18 mouse cellular contexts compared by ENCODE assay signal in genomic region chr3:87118214-87118613, GRCm38 (mm10). TPM values are rescaled to one million over a fixed set of nuclear protein-coding genes. Genes with fewer than 3 reads are reported as not detected.
DNase-seq lines count a peak whose midpoint lies in the region; ATAC-seq and TF ChIP-seq lines count a peak whose summit lies in the region.
"Had no signal": no experiment of that assay in that cellular context is flagged by ENCODE, and none has a peak within 500 bp of the region (broad histone marks: within the 10 kb centered on the region; RNA-seq: fewer than 3 reads in every experiment).

No protein-coding gene starts in this region.

- no peak for ATAC-seq in midbrain, embryonic 13.5 days
- ATAC-seq in midbrain, embryonic 11.5 days (ENCODE audit: low FRiP score): no peak
- no peak; the same call in 1 of the 2 replicates for ATAC-seq in limb, embryonic 13.5 days (ENCODE audit: low FRiP score, low read depth)
- no peak for ATAC-seq in stomach, embryonic 16.5 days (ENCODE audit: insufficient read depth, low FRiP score)
- ATAC-seq: activated CD4-positive, CD25-positive, alpha-beta regulatory T cell, adult 4 months; forebrain, embryonic 14.5 days; intestine, postnatal 0 days; liver, postnatal 0 days had no signal

- TF ChIP-seq CTCF in heart, adult 2 months (IDR thresholded peaks at IDR 0.05): no peak

- peaks cover 28% of the 10 kb centered on the region for H3K36me3 ChIP-seq in heart, embryonic 10.5 days
- no peaks in the 10 kb centered on the region for H3K36me3 ChIP-seq in heart, adult 2 months (ENCODE audit: control insufficient read depth, insufficient read depth, low read length)
- no peaks in the 10 kb centered on the region for H3K36me3 ChIP-seq in midbrain, embryonic 13.5 days
- no peaks in the 10 kb centered on the region for H3K36me3 ChIP-seq in midbrain, embryonic 11.5 days (ENCODE audit: control insufficient read depth, insufficient read depth, low read length)
- H3K36me3 ChIP-seq in limb, embryonic 13.5 days: peaks cover 47% of the 10 kb centered on the region
- H3K36me3 ChIP-seq in stomach, embryonic 16.5 days (ENCODE audit: control insufficient read depth, insufficient read depth, low read length): no peaks in the 10 kb centered on the region
- H3K36me3 ChIP-seq: G1E; heart, embryonic 15.5 days had no signal

- no peak for TF ChIP-seq EP300 in heart, adult 2 months (IDR thresholded peaks at IDR 0.05; ENCODE audit: insufficient read depth, low read depth, low read length)

- H3K4me3 ChIP-seq in heart, embryonic 10.5 days: no peak overlapping the region
- H3K4me3 ChIP-seq in heart, adult 2 months: no peak overlapping the region
- H3K4me3 ChIP-seq in midbrain, embryonic 13.5 days (replicated peaks): no peak overlapping the region
- H3K4me3 ChIP-seq in midbrain, embryonic 11.5 days (ENCODE audit: low read depth, low read length): no peak overlapping the region
- H3K4me3 ChIP-seq in limb, embryonic 13.5 days: no peak overlapping the region
- H3K4me3 ChIP-seq in stomach, embryonic 16.5 days (replicated peaks; ENCODE audit: low read length): no peak overlapping the region
- H3K4me3 ChIP-seq: embryonic facial prominence, embryonic 12.5 days; heart, embryonic 15.5 days; megakaryocyte, embryonic 14.5 days had no signal

- no peak overlapping the region for H3K9ac ChIP-seq in heart, adult 2 months (ENCODE audit: low read depth, low read length)
- no peak overlapping the region for H3K9ac ChIP-seq in midbrain, embryonic 13.5 days (replicated peaks)
- no peak overlapping the region for H3K9ac ChIP-seq in midbrain, embryonic 11.5 days (ENCODE audit: low read length)
- no peak overlapping the region; the same call in 1 of the 2 replicates for H3K9ac ChIP-seq in limb, embryonic 13.5 days
- no peak overlapping the region for H3K9ac ChIP-seq in stomach, embryonic 16.5 days (ENCODE audit: low read length)
- H3K9ac ChIP-seq: embryonic facial prominence, embryonic 12.5 days; heart, embryonic 15.5 days; liver, postnatal 0 days had no signal

- no peaks in the 10 kb centered on the region for H3K9me3 ChIP-seq in heart, embryonic 10.5 days
- no peaks in the 10 kb centered on the region for H3K9me3 ChIP-seq in midbrain, embryonic 13.5 days
- H3K9me3 ChIP-seq in midbrain, embryonic 11.5 days (ENCODE audit: control insufficient read depth, low read length): no peaks in the 10 kb centered on the region
- H3K9me3 ChIP-seq in limb, embryonic 13.5 days: no peaks in the 10 kb centered on the region
- no peaks in the 10 kb centered on the region for H3K9me3 ChIP-seq in stomach, embryonic 16.5 days (replicated peaks; ENCODE audit: control insufficient read depth, low read length)
- H3K9me3 ChIP-seq: embryonic facial prominence, embryonic 12.5 days; G1E; heart, embryonic 15.5 days had no signal

- 0 out of 2 replicates have a peak overlapping the region, but pooled peaks have one; percentile 52 for H3K27ac ChIP-seq in heart, embryonic 10.5 days
- no peak overlapping the region for H3K27ac ChIP-seq in heart, adult 2 months
- H3K27ac ChIP-seq in midbrain, embryonic 13.5 days: 0 out of 2 replicates have a peak overlapping the region, but pooled peaks have one; percentile 1
- no peak overlapping the region for H3K27ac ChIP-seq in midbrain, embryonic 11.5 days (ENCODE audit: low read depth, low read length)
- H3K27ac ChIP-seq in limb, embryonic 13.5 days: peak overlapping the region; percentile 52; the same call in 1 of the 2 replicates
- 0 out of 2 replicates have a peak overlapping the region, but pooled peaks have one; percentile 50 for H3K27ac ChIP-seq in stomach, embryonic 16.5 days (ENCODE audit: low read length)
- H3K27ac ChIP-seq: embryonic facial prominence, embryonic 12.5 days had no signal

- WGBS in heart, embryonic 10.5 days: 82% methylated on average over 9 of the region's 9 CpGs
- 71% methylated on average over 9 of the region's 9 CpGs for WGBS in heart, adult 2 months
- 63% methylated on average over 9 of the region's 9 CpGs for WGBS in midbrain, embryonic 13.5 days
- WGBS in midbrain, embryonic 11.5 days: 87% methylated on average over 9 of the region's 9 CpGs
- WGBS in limb, embryonic 13.5 days: 29% methylated on average over 9 of the region's 9 CpGs
- WGBS in stomach, embryonic 16.5 days: 77% methylated on average over 9 of the region's 9 CpGs

- TF ChIP-seq POLR2A in heart, adult 2 months (IDR thresholded peaks at IDR 0.05; ENCODE audit: insufficient read depth, low read depth, low read length): no peak

- no peak for DNase-seq in heart, embryonic 10.5 days (ENCODE audit: low spot score)
- DNase-seq in heart, adult 2 months: no peak
- DNase-seq in midbrain, embryonic 11.5 days (ENCODE audit: low spot score, missing footprints): no peak
- DNase-seq in frontal cortex, adult 2 months (ENCODE audit: extremely low spot score in 1 of 2, low spot score in 1 of 2): no peak
- DNase-seq: adrenal gland, postnatal 10 days; cerebellum, adult 9-11 months; liver, postnatal 0 days; thymus, postnatal 36 days had no signal

- no peak overlapping the region for H3K4me2 ChIP-seq in midbrain, embryonic 13.5 days (replicated peaks)
- H3K4me2 ChIP-seq in midbrain, embryonic 11.5 days: no peak overlapping the region
- H3K4me2 ChIP-seq in limb, embryonic 13.5 days (replicated peaks): no peak overlapping the region
- H3K4me2 ChIP-seq in stomach, embryonic 16.5 days (ENCODE audit: low read depth, low read length): no peak overlapping the region
- H3K4me2 ChIP-seq: embryonic facial prominence, embryonic 12.5 days; heart, embryonic 15.5 days had no signal

- peaks cover 67% of the 10 kb centered on the region for H3K4me1 ChIP-seq in heart, embryonic 10.5 days
- H3K4me1 ChIP-seq in heart, adult 2 months (ENCODE audit: control insufficient read depth, insufficient read depth, low read length): peaks cover 3% of the 10 kb centered on the region
- H3K4me1 ChIP-seq in midbrain, embryonic 13.5 days (replicated peaks): peaks cover 20% of the 10 kb centered on the region
- H3K4me1 ChIP-seq in midbrain, embryonic 11.5 days (ENCODE audit: control insufficient read depth, insufficient read depth, low read length): no peaks in the 10 kb centered on the region
- peaks cover 52% of the 10 kb centered on the region for H3K4me1 ChIP-seq in limb, embryonic 13.5 days
- H3K4me1 ChIP-seq in stomach, embryonic 16.5 days (ENCODE audit: control insufficient read depth, insufficient read depth, low read length): peaks cover 32% of the 10 kb centered on the region

- H3K79me2 ChIP-seq in heart, adult 2 months (replicated peaks; ENCODE audit: control insufficient read depth, insufficient read depth, low read length): no peaks in the 10 kb centered on the region; the same call in 1 of the 2 replicates

- H3K27me3 ChIP-seq in heart, embryonic 10.5 days (ENCODE audit: insufficient read depth, poor library complexity, severe bottlenecking): no peaks in the 10 kb centered on the region
- H3K27me3 ChIP-seq in heart, adult 2 months (ENCODE audit: control insufficient read depth, insufficient read depth, low read length): no peaks in the 10 kb centered on the region
- H3K27me3 ChIP-seq in midbrain, embryonic 13.5 days: no peaks in the 10 kb centered on the region
- H3K27me3 ChIP-seq in midbrain, embryonic 11.5 days (ENCODE audit: control insufficient read depth, insufficient read depth, low read length): no peaks in the 10 kb centered on the region
- no peaks in the 10 kb centered on the region for H3K27me3 ChIP-seq in limb, embryonic 13.5 days
- no peaks in the 10 kb centered on the region for H3K27me3 ChIP-seq in stomach, embryonic 16.5 days (ENCODE audit: control insufficient read depth, insufficient read depth, low read length)
- H3K27me3 ChIP-seq: embryonic facial prominence, embryonic 12.5 days; heart, embryonic 15.5 days had no signal

- intact Hi-C loops in heart, adult 2 months (cut with DNase I): no loop called here

RNA-seq across cellular contexts. Expression of gene Kirrel, which starts 56.3 kb away (rescaled TPM):
- 17.9 and 27.9 TPM in 2 replicates for polyA plus RNA-seq in heart, embryonic 10.5 days (2016; fragmentation: Nextera tagmentation; extraction: Ambion mirVana)
- 1 to 10 TPM; 6.2 to 7.5 TPM for total RNA-seq in heart, adult 2 months (2021)
- 6.0 and 9.1 TPM in 2 replicates for polyA plus RNA-seq in heart, adult 2 months (2012; rRNA removed)
- 8.4 and 10.1 TPM in 2 replicates for polyA plus RNA-seq in midbrain, embryonic 13.5 days (2015; fragmentation: Nextera tagmentation; extraction: Ambion mirVana)
- 6.4 and 7.4 TPM in 2 replicates for polyA plus RNA-seq in midbrain, embryonic 11.5 days (2014; fragmentation: Nextera tagmentation; extraction: Ambion mirVana)
- 25.6 and 26.1 TPM in 2 replicates for polyA plus RNA-seq in limb, embryonic 13.5 days (2015; fragmentation: Nextera tagmentation; extraction: Ambion mirVana)
- polyA plus RNA-seq in stomach, embryonic 16.5 days (2015; fragmentation: Nextera tagmentation; extraction: Ambion mirVana): 9.6 and 11.0 TPM in 2 replicates
- 5.4 and 5.5 TPM in 2 replicates for polyA plus RNA-seq in frontal cortex, adult 2 months (2012; rRNA removed)
- polyA plus RNA-seq: activated CD4-positive, CD25-positive, alpha-beta regulatory T cell, adult 4 months; G1E had no signal

Comparison
In these comparisons a context has a peak if more than half of its experiments do, and no peak if none do; other contexts are left out.
1. H3K27ac ChIP-seq: peak in heart, embryonic 10.5 days (single experiment), midbrain, embryonic 13.5 days (single experiment), limb, embryonic 13.5 days (single experiment) and stomach, embryonic 16.5 days (single experiment); none in heart, adult 2 months (single experiment) and midbrain, embryonic 11.5 days (single experiment).